Mouse (Mus musculus) spleen, postnatal 10 days (tissue): ENCODE results near the gene Pfdn6.
A peak's percentile ranks its signal among the peaks of the same experiment; 100 is the strongest.
"Not testable (repeated sequence)": the region's sequence is repeated elsewhere in the genome, so short reads cannot be mapped to it uniquely, and the experiment has no call there.

Source experiments
- DNase-seq, 2 experiments: peaks; one replicate each; pipeline ENCODE4 v3.0.0; 2021 to 2022; ENCODE audit warnings: low spot score in 2 of 2

The Pfdn6 gene

GRCm38 (mm10) chr17:33915671-33916250 lies 24.4 kb downstream of the Pfdn6 start, which contains the start of the genes Tapbp and Zbtb22:
Gene Tapbp (plus strand): TSS chr17:33915899.
Gene Zbtb22 (plus strand): TSS chr17:33915904.
- peak; percentile 89 to 95 for DNase-seq

- DNase-seq = no peak
These were observed 25.2 kb downstream of the Pfdn6 start for GRCm38 (mm10) chr17:33914969-33915391.

GRCm38 (mm10) chr17:33913905-33914304 lies 26.2 kb downstream of the Pfdn6 start:
- DNase-seq = no peak

- no peak for DNase-seq
These were observed 26.9 kb downstream of the Pfdn6 start for GRCm38 (mm10) chr17:33913264-33913663.

- DNase-seq = no peak
These were observed 28.2 kb downstream of the Pfdn6 start for GRCm38 (mm10) chr17:33911813-33912414.

- DNase-seq = no peak
These were observed 28.9 kb downstream of the Pfdn6 start for GRCm38 (mm10) chr17:33911052-33911812.

GRCm38 (mm10) chr17:33910346-33911051 lies 29.6 kb downstream of the Pfdn6 start:
- no peak for DNase-seq

- DNase-seq = peak in 1 of 2 experiments; percentile 53
These were observed 30.3 kb downstream of the Pfdn6 start for GRCm38 (mm10) chr17:33909869-33910250.

- DNase-seq = peak; percentile 99
These were observed 30.9 kb downstream of the Pfdn6 start, which contains the start of gene Daxx for GRCm38 (mm10) chr17:33909077-33909868. Gene Daxx (plus strand): TSS chr17:33909414.

GRCm38 (mm10) chr17:33908331-33909076 lies 31.6 kb downstream of the Pfdn6 start:
- peak; percentile 64 to 71 for DNase-seq

- not testable (repeated sequence) for DNase-seq
These were observed 35.3 kb downstream of the Pfdn6 start, which contains the start of gene Platr17 for GRCm38 (mm10) chr17:33904835-33905234. Gene Platr17 (plus strand): TSS chr17:33905135.

- DNase-seq = not testable (repeated sequence)
These were observed 36.1 kb downstream of the Pfdn6 start for GRCm38 (mm10) chr17:33903911-33904651.

- DNase-seq = no peak
These were observed 37.7 kb downstream of the Pfdn6 start for GRCm38 (mm10) chr17:33902491-33902890.

- DNase-seq = no peak
These were observed 38.1 kb downstream of the Pfdn6 start for GRCm38 (mm10) chr17:33902079-33902478.

GRCm38 (mm10) chr17:33901653-33902052 lies 38.5 kb downstream of the Pfdn6 start:
- DNase-seq = no peak

GRCm38 (mm10) chr17:33900989-33901314 lies 39.2 kb downstream of the Pfdn6 start:
- DNase-seq = no peak

- no peak for DNase-seq
These were observed 39.7 kb downstream of the Pfdn6 start for GRCm38 (mm10) chr17:33900281-33900988.

GRCm38 (mm10) chr17:33899642-33900041 lies 40.5 kb downstream of the Pfdn6 start:
- peak in 1 of 2 experiments; percentile 34 for DNase-seq

- DNase-seq = not testable (repeated sequence)
These were observed 42.0 kb downstream of the Pfdn6 start for GRCm38 (mm10) chr17:33898193-33898592.
